Mouse (Mus musculus): Measurements from ENCODE around the gene Olfr1347. TPM values are rescaled to one million over a fixed set of nuclear protein-coding genes. Genes with fewer than 3 reads are reported as not detected.
"Not testable (repeated sequence)": the region's sequence is repeated elsewhere in the genome, so short reads cannot be mapped to it uniquely, and the experiment has no call there.

Olfr1347 gene
- polyA plus RNA-seq (2011; ENCODE audit: insufficient read length, low read depth, missing spikeins) = not detected in 2 replicates

- no peak within 1 kb of the TSS for H3K27ac ChIP-seq (ENCODE audit: insufficient read depth, low read length)
- H3K4me1 ChIP-seq (ENCODE audit: control insufficient read depth, insufficient read depth, low read length) = no peaks in the 10 kb centered on the region
- no peak for TF ChIP-seq POLR2A (IDR thresholded peaks at IDR 0.05; ENCODE audit: low read depth, low read length)
- TF ChIP-seq CTCF (IDR thresholded peaks at IDR 0.05; ENCODE audit: borderline replicate concordance, insufficient read depth, low read length) = no peak
- H3K4me3 ChIP-seq (ENCODE audit: insufficient read depth, low read length) = no peak within 1 kb of the TSS
These were observed at the start of gene Olfr1347 for GRCm38 (mm10) chr7:6499655-6500054. Gene Olfr1347, minus strand, starts transcription at chr7:6499755.

GRCm38 (mm10) chr7:6526141-6526540 is 26.6 kb upstream of the Olfr1347 start:
- H3K4me3 ChIP-seq (ENCODE audit: insufficient read depth, low read length) = no peak overlapping the region
- TF ChIP-seq POLR2A (IDR thresholded peaks at IDR 0.05; ENCODE audit: low read depth, low read length) = no peak
- no peaks in the 10 kb centered on the region for H3K4me1 ChIP-seq (ENCODE audit: control insufficient read depth, insufficient read depth, low read length)
- no peak overlapping the region for H3K27ac ChIP-seq (ENCODE audit: insufficient read depth, low read length)

GRCm38 (mm10) chr7:6525001-6525400 is 25.4 kb upstream of the Olfr1347 start:
- Histone ChIP-seq H3K27ac (ENCODE audit: insufficient read depth, low read length) (no peak overlapping the region), H3K4me3 (ENCODE audit: insufficient read depth, low read length) (no peak overlapping the region)
- no peak for TF ChIP-seq CTCF (IDR thresholded peaks at IDR 0.05; ENCODE audit: borderline replicate concordance, insufficient read depth, low read length)
- TF ChIP-seq POLR2A (IDR thresholded peaks at IDR 0.05; ENCODE audit: low read depth, low read length) = no peak

GRCm38 (mm10) chr7:6522850-6523249 is 23.3 kb upstream of the Olfr1347 start, which contains the start of gene Olfr1349:
Gene Olfr1349, minus strand, starts transcription at chr7:6522950.
- no peak for TF ChIP-seq CTCF (IDR thresholded peaks at IDR 0.05; ENCODE audit: borderline replicate concordance, insufficient read depth, low read length)
- no peak for TF ChIP-seq POLR2A (IDR thresholded peaks at IDR 0.05; ENCODE audit: low read depth, low read length)
- Histone ChIP-seq H3K27ac (ENCODE audit: insufficient read depth, low read length) (no peak within 1 kb of the TSS), H3K4me3 (ENCODE audit: insufficient read depth, low read length) (no peak within 1 kb of the TSS), H3K4me1 (ENCODE audit: control insufficient read depth, insufficient read depth, low read length) (no peaks in the 10 kb centered on the region)

More at GRCm38 (mm10) chr7:6525001-6525400, 25.4 kb upstream of the Olfr1347 start:
- H3K4me1 ChIP-seq (ENCODE audit: control insufficient read depth, insufficient read depth, low read length) = no peaks in the 10 kb centered on the region

GRCm38 (mm10) chr7:6521666-6522065 is 22.1 kb upstream of the Olfr1347 start:
- no peaks in the 10 kb centered on the region for H3K4me1 ChIP-seq (ENCODE audit: control insufficient read depth, insufficient read depth, low read length)
- no peak overlapping the region for H3K4me3 ChIP-seq (ENCODE audit: insufficient read depth, low read length)
- no peak overlapping the region for H3K27ac ChIP-seq (ENCODE audit: insufficient read depth, low read length)
- no peak for TF ChIP-seq POLR2A (IDR thresholded peaks at IDR 0.05; ENCODE audit: low read depth, low read length)
- TF ChIP-seq CTCF (IDR thresholded peaks at IDR 0.05; ENCODE audit: borderline replicate concordance, insufficient read depth, low read length) = no peak

- no peak within 1 kb of the TSS for H3K4me3 ChIP-seq (ENCODE audit: insufficient read depth, low read length)
- no peaks in the 10 kb centered on the region for H3K4me1 ChIP-seq (ENCODE audit: control insufficient read depth, insufficient read depth, low read length)
- TF ChIP-seq CTCF (IDR thresholded peaks at IDR 0.05; ENCODE audit: borderline replicate concordance, insufficient read depth, low read length) = no peak
- TF ChIP-seq POLR2A (IDR thresholded peaks at IDR 0.05; ENCODE audit: low read depth, low read length) = no peak
- no peak within 1 kb of the TSS for H3K27ac ChIP-seq (ENCODE audit: insufficient read depth, low read length)
These were observed 9.1 kb upstream of the Olfr1347 start, which contains the start of gene Olfr1348 for GRCm38 (mm10) chr7:6508648-6509047. Gene Olfr1348, minus strand, starts transcription at chr7:6508748.

- TF ChIP-seq CTCF (IDR thresholded peaks at IDR 0.05; ENCODE audit: borderline replicate concordance, insufficient read depth, low read length) = no peak
- no peak for TF ChIP-seq POLR2A (IDR thresholded peaks at IDR 0.05; ENCODE audit: low read depth, low read length)
- H3K4me1 ChIP-seq (ENCODE audit: control insufficient read depth, insufficient read depth, low read length) = no peaks in the 10 kb centered on the region
- no peak within 1 kb of the TSS for H3K27ac ChIP-seq (ENCODE audit: insufficient read depth, low read length)
- H3K4me3 ChIP-seq (ENCODE audit: insufficient read depth, low read length) = no peak within 1 kb of the TSS
These were observed 12.7 kb downstream of the Olfr1347 start, which contains the start of gene Olfr5 for GRCm38 (mm10) chr7:6486841-6487240. Gene Olfr5, minus strand, starts transcription at chr7:6486941.

- H3K4me3 ChIP-seq (ENCODE audit: insufficient read depth, low read length); H3K4me1 ChIP-seq (ENCODE audit: control insufficient read depth, insufficient read depth, low read length); H3K27ac ChIP-seq (ENCODE audit: insufficient read depth, low read length): not testable (repeated sequence)
These were observed 21.9 kb downstream of the Olfr1347 start for GRCm38 (mm10) chr7:6477633-6478032.

- no peak within 1 kb of the TSS for H3K4me3 ChIP-seq (ENCODE audit: insufficient read depth, low read length)
- H3K4me1 ChIP-seq (ENCODE audit: control insufficient read depth, insufficient read depth, low read length) = no peaks in the 10 kb centered on the region
- no peak within 1 kb of the TSS for H3K27ac ChIP-seq (ENCODE audit: insufficient read depth, low read length)
- TF ChIP-seq POLR2A (IDR thresholded peaks at IDR 0.05; ENCODE audit: low read depth, low read length) (no peak), CTCF (IDR thresholded peaks at IDR 0.05; ENCODE audit: borderline replicate concordance, insufficient read depth, low read length) (no peak)
These were observed 32.6 kb downstream of the Olfr1347 start, which contains the start of gene Olfr1346 for GRCm38 (mm10) chr7:6466951-6467350. Gene Olfr1346, plus strand, starts transcription at chr7:6467101.

- Histone ChIP-seq H3K27ac (ENCODE audit: insufficient read depth, low read length) (no peak overlapping the region), H3K4me1 (ENCODE audit: control insufficient read depth, insufficient read depth, low read length) (no peaks in the 10 kb centered on the region)
- TF ChIP-seq POLR2A (IDR thresholded peaks at IDR 0.05; ENCODE audit: low read depth, low read length) (no peak), CTCF (IDR thresholded peaks at IDR 0.05; ENCODE audit: borderline replicate concordance, insufficient read depth, low read length) (no peak)
These were observed 43.2 kb downstream of the Olfr1347 start for GRCm38 (mm10) chr7:6456399-6456798.

GRCm38 (mm10) chr7:6455868-6456267 is 43.7 kb downstream of the Olfr1347 start, which contains the start of gene Olfr1336:
Gene Olfr1336, plus strand, starts transcription at chr7:6456168.
- Histone ChIP-seq H3K27ac (ENCODE audit: insufficient read depth, low read length) (no peak within 1 kb of the TSS), H3K4me1 (ENCODE audit: control insufficient read depth, insufficient read depth, low read length) (no peaks in the 10 kb centered on the region), H3K4me3 (ENCODE audit: insufficient read depth, low read length) (no peak within 1 kb of the TSS)
- TF ChIP-seq POLR2A (IDR thresholded peaks at IDR 0.05; ENCODE audit: low read depth, low read length) (no peak), CTCF (IDR thresholded peaks at IDR 0.05; ENCODE audit: borderline replicate concordance, insufficient read depth, low read length) (no peak)

More at GRCm38 (mm10) chr7:6456399-6456798, 43.2 kb downstream of the Olfr1347 start:
- no peak overlapping the region for H3K4me3 ChIP-seq (ENCODE audit: insufficient read depth, low read length)
